Mouse (Mus musculus): ENCODE measurements at regions not wholly inside any gene's neighbourhood (a gene's known extent, or its start where the extent isn't known, plus 50 kb on each side); places are given as distances from the start of the nearest gene placed in this dataset.
"Not testable (repeated sequence)": the region's sequence is repeated elsewhere in the genome, so short reads cannot be mapped to it uniquely, and the experiment has no call there.

DNA sequence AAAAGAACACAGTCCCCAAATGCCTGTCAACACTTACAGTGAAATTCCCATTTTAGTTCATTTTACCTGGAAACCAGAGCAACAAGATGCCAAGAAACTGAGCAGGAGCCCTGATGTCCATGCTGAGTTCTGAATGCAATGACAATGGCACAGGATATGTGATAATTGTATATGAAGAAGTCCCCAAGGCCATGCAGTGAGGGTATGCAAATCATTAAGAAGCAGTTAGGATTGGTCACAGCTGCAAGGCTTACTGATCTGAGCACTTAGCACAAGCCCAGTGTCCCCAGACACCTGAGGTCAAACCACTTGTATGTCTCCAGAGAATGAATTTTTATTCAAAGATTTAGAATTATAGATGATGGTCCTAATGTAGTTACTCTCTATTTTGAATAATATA, 419.0 kb upstream of the Tacstd2 start:
- H3K4me1 ChIP-seq (ENCODE audit: control insufficient read depth, insufficient read depth, low read length): not testable (repeated sequence)

GRCm38 (mm10) chr6:67931499-67931898, 395.9 kb upstream of the Tacstd2 start:
- not testable (repeated sequence) for H3K4me3 ChIP-seq (ENCODE audit: insufficient read depth, low read depth, low read length); H3K27me3 ChIP-seq (replicated peaks; ENCODE audit: control insufficient read depth, insufficient read depth, low read length); H3K4me1 ChIP-seq (ENCODE audit: control insufficient read depth, insufficient read depth, low read length); H3K27ac ChIP-seq (ENCODE audit: insufficient read depth, low read depth, low read length); H3K36me3 ChIP-seq (ENCODE audit: control insufficient read depth, insufficient read depth, low read length); DNase-seq
- 33% methylated on average over 8 of the region's 8 CpGs for WGBS

More for the DNA sequence above, 419.0 kb upstream of the Tacstd2 start:
- not testable (repeated sequence) for DNase-seq; H3K27me3 ChIP-seq (replicated peaks; ENCODE audit: control insufficient read depth, insufficient read depth, low read length); H3K27ac ChIP-seq (ENCODE audit: insufficient read depth, low read depth, low read length); H3K4me3 ChIP-seq (ENCODE audit: insufficient read depth, low read depth, low read length); H3K36me3 ChIP-seq (ENCODE audit: control insufficient read depth, insufficient read depth, low read length)

- Histone ChIP-seq H3K27ac (ENCODE audit: insufficient read depth, low read depth, low read length) (no peak overlapping the region), H3K4me1 (ENCODE audit: control insufficient read depth, insufficient read depth, low read length) (no peaks in the 10 kb centered on the region), H3K27me3 (replicated peaks; ENCODE audit: control insufficient read depth, insufficient read depth, low read length) (no peaks in the 10 kb centered on the region), H3K4me3 (ENCODE audit: insufficient read depth, low read depth, low read length) (no peak overlapping the region), H3K36me3 (ENCODE audit: control insufficient read depth, insufficient read depth, low read length) (no peaks in the 10 kb centered on the region)
- no peak for TF ChIP-seq CTCF (conservative IDR thresholded peaks at IDR 0.05; ENCODE audit: insufficient read depth, insufficient read length, low read depth, low read length)
- TF ChIP-seq POLR2A (IDR thresholded peaks at IDR 0.05; ENCODE audit: low read depth, low read length): no peak
- DNase-seq: no peak
Observed at GRCm38 (mm10) chr6:67922537-67922936, 386.9 kb upstream of the Tacstd2 start.

- Histone ChIP-seq H3K27ac (ENCODE audit: insufficient read depth, low read depth, low read length) (no peak overlapping the region), H3K36me3 (ENCODE audit: control insufficient read depth, insufficient read depth, low read length) (no peaks in the 10 kb centered on the region), H3K27me3 (replicated peaks; ENCODE audit: control insufficient read depth, insufficient read depth, low read length) (no peaks in the 10 kb centered on the region), H3K4me1 (ENCODE audit: control insufficient read depth, insufficient read depth, low read length) (no peaks in the 10 kb centered on the region), H3K4me3 (ENCODE audit: insufficient read depth, low read depth, low read length) (no peak overlapping the region)
- no peak for DNase-seq
- TF ChIP-seq POLR2A (IDR thresholded peaks at IDR 0.05; ENCODE audit: low read depth, low read length) (no peak), CTCF (conservative IDR thresholded peaks at IDR 0.05; ENCODE audit: insufficient read depth, insufficient read length, low read depth, low read length) (no peak)
- 54% methylated on average over 2 of the region's 2 CpGs for WGBS
Observed at GRCm38 (mm10) chr6:67913903-67914302, 378.3 kb upstream of the Tacstd2 start.

DNA sequence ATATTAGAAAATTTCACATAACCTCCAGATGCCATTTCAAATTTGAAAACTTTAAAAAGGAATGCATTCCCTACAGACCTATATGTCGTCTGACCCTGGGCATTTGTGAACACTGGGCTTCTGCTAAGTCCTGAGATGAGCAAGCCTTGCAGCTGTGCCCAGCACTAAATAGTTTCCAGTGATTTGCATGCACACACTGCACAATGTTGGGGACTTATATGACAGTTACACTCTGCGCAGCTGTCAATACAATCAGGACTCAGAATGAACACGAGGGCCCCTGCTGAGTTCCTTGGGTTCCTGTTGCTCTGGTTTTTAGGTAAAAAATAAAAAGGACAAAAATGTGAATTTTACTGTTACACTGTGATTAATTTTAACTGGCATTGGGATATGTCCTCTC, 377.7 kb upstream of the Tacstd2 start:
- Histone ChIP-seq H3K27ac (ENCODE audit: insufficient read depth, low read depth, low read length) (no peak overlapping the region), H3K4me3 (ENCODE audit: insufficient read depth, low read depth, low read length) (no peak overlapping the region), H3K36me3 (ENCODE audit: control insufficient read depth, insufficient read depth, low read length) (no peaks in the 10 kb centered on the region), H3K27me3 (replicated peaks; ENCODE audit: control insufficient read depth, insufficient read depth, low read length) (no peaks in the 10 kb centered on the region), H3K4me1 (ENCODE audit: control insufficient read depth, insufficient read depth, low read length) (no peaks in the 10 kb centered on the region)
- DNase-seq: no peak
- no peak for TF ChIP-seq POLR2A (IDR thresholded peaks at IDR 0.05; ENCODE audit: low read depth, low read length)
- no peak for TF ChIP-seq CTCF (conservative IDR thresholded peaks at IDR 0.05; ENCODE audit: insufficient read depth, insufficient read length, low read depth, low read length)
- WGBS: 84% methylated on average over 3 of the region's 3 CpGs

GRCm38 (mm10) chr6:67896495-67896894, 360.9 kb upstream of the Tacstd2 start:
- Histone ChIP-seq H3K36me3 (ENCODE audit: control insufficient read depth, insufficient read depth, low read length) (no peaks in the 10 kb centered on the region), H3K27me3 (replicated peaks; ENCODE audit: control insufficient read depth, insufficient read depth, low read length) (no peaks in the 10 kb centered on the region), H3K4me1 (ENCODE audit: control insufficient read depth, insufficient read depth, low read length) (no peaks in the 10 kb centered on the region), H3K4me3 (ENCODE audit: insufficient read depth, low read depth, low read length) (no peak overlapping the region), H3K27ac (ENCODE audit: insufficient read depth, low read depth, low read length) (no peak overlapping the region)
- WGBS: 66% methylated on average over 3 of the region's 3 CpGs
- no peak for DNase-seq
- TF ChIP-seq POLR2A (IDR thresholded peaks at IDR 0.05; ENCODE audit: low read depth, low read length) (no peak), CTCF (conservative IDR thresholded peaks at IDR 0.05; ENCODE audit: insufficient read depth, insufficient read length, low read depth, low read length) (no peak)

DNA sequence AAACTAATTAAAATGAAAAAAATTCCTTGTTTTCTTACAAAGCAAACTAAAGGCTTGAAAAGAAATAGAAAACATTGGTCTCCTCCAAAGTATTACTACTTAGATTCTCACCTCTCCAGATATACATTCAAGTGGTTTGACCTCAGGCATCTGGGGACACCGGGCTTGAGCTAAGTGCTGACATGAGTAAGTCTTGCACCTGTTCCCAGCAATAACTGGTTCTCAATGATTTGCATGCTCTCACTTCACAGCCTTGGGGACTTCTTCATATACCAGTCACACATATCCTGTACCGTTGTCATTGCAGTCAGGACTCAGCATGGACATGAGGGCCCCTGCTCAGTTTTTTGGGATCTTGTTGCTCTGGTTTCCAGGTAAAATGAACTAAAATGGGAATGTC, 360.3 kb upstream of the Tacstd2 start:
- H3K4me1 ChIP-seq (ENCODE audit: control insufficient read depth, insufficient read depth, low read length): no peaks in the 10 kb centered on the region
- no peak overlapping the region for H3K4me3 ChIP-seq (ENCODE audit: insufficient read depth, low read depth, low read length)
- no peak for TF ChIP-seq CTCF (conservative IDR thresholded peaks at IDR 0.05; ENCODE audit: insufficient read depth, insufficient read length, low read depth, low read length)
- TF ChIP-seq POLR2A (IDR thresholded peaks at IDR 0.05; ENCODE audit: low read depth, low read length): no peak
- no peak for DNase-seq
- no peaks in the 10 kb centered on the region for H3K27me3 ChIP-seq (replicated peaks; ENCODE audit: control insufficient read depth, insufficient read depth, low read length)
- WGBS: 92% methylated on average over 2 of the region's 2 CpGs
- H3K27ac ChIP-seq (ENCODE audit: insufficient read depth, low read depth, low read length): no peak overlapping the region
- H3K36me3 ChIP-seq (ENCODE audit: control insufficient read depth, insufficient read depth, low read length): no peaks in the 10 kb centered on the region

- H3K4me1 ChIP-seq (ENCODE audit: control insufficient read depth, insufficient read depth, low read length): no peaks in the 10 kb centered on the region
- H3K4me3 ChIP-seq (ENCODE audit: insufficient read depth, low read depth, low read length): no peak overlapping the region
- 70% methylated on average over 2 of the region's 2 CpGs for WGBS
- no peak for DNase-seq
- H3K27ac ChIP-seq (ENCODE audit: insufficient read depth, low read depth, low read length): no peak overlapping the region
- TF ChIP-seq POLR2A (IDR thresholded peaks at IDR 0.05; ENCODE audit: low read depth, low read length): no peak
- no peak for TF ChIP-seq CTCF (conservative IDR thresholded peaks at IDR 0.05; ENCODE audit: insufficient read depth, insufficient read length, low read depth, low read length)
- H3K27me3 ChIP-seq (replicated peaks; ENCODE audit: control insufficient read depth, insufficient read depth, low read length): no peaks in the 10 kb centered on the region
- H3K36me3 ChIP-seq (ENCODE audit: control insufficient read depth, insufficient read depth, low read length): no peaks in the 10 kb centered on the region
Observed at GRCm38 (mm10) chr6:67887586-67887985, 352.0 kb upstream of the Tacstd2 start.

Measured in kidney, adult 2 months (tissue).